7 mouse cellular contexts compared by ENCODE assay signal in the genomic region with DNA sequence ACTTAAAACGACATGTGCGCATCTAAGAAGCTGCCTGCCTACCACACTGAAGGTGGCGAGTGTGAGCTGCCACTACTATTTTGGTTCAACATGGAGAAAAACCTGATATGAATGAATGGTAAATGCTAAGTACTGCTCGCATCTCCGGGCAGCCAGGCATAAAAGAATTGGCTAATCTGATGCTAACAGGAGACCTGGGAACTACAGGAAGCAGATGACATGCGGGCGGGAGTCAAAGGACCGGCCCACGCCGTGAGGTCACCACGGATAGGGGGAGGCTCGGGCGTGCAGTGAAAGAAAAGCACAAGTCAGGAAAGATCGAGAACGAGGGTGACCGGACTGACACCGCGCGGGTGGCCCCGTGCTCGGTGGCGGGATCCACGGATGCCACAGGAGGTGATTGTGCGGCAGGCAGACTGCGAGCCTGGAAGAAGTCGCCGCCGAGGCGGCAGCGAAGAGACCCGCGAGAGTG. TPM values are rescaled to one million over a fixed set of nuclear protein-coding genes. Genes with fewer than 3 reads are reported as not detected.
A peak's percentile ranks its signal among the peaks of the same experiment; 100 is the strongest.
DNase-seq lines count a peak whose midpoint lies in the region; ATAC-seq and TF ChIP-seq lines count a peak whose summit lies in the region.

No protein-coding gene starts in this region.

- WGBS in hindbrain, postnatal 0 days: under 1% methylated on average over 32 of the region's 32 CpGs

- no peaks in the 10 kb centered on the region for H3K4me1 ChIP-seq in hindbrain, postnatal 0 days (ENCODE audit: insufficient read depth, low read length)

- H3K9ac ChIP-seq in hindbrain, postnatal 0 days (replicated peaks; ENCODE audit: low read length): peak overlapping the region; percentile 56

- ATAC-seq in hindbrain, postnatal 0 days: peak; percentile 62
- peak; percentile 81 for ATAC-seq in megakaryocyte progenitor cell, adult 5-6 weeks (replicated peaks; ENCODE audit: poor library complexity)

- TF ChIP-seq CTCF in hindbrain, postnatal 0 days (IDR thresholded peaks at IDR 0.05; ENCODE audit: low read depth): peak; percentile 49

- no peaks in the 10 kb centered on the region for H3K36me3 ChIP-seq in hindbrain, postnatal 0 days (ENCODE audit: insufficient read depth, low read length)

- intact Hi-C loops in left cerebral cortex, postnatal 14 days (cut with DNase I): loop anchor here (5.0 to 10.0 kb wide), 2 partner anchors 527 to 584 kb away; no protein-coding TSS in a partner anchor

- peak; percentile 75 to 87 for DNase-seq in adrenal gland, adult (ENCODE audit: inconsistent age in 2 of 2, low spot score in 1 of 2)
- DNase-seq in cerebellum, postnatal 36 days: peak; percentile 62 to 64
- peak; percentile 14 to 16 for DNase-seq in gastrocnemius, adult 8-10 months (ENCODE audit: low spot score in 2 of 2)
- DNase-seq in hindbrain, postnatal 0 days (ENCODE audit: low spot score): peak; percentile 48
- DNase-seq in left cerebral cortex, postnatal 14 days (ENCODE audit: low spot score in 2 of 2): peak; percentile 29 to 30
- peak; percentile 24 for DNase-seq in right cerebral cortex, postnatal 14 days

- H3K27ac ChIP-seq in hindbrain, postnatal 0 days: 0 out of 2 replicates have a peak overlapping the region, but pooled peaks have one; percentile 51

- peak overlapping the region; percentile 86 for H3K4me3 ChIP-seq in hindbrain, postnatal 0 days (ENCODE audit: low read length)

- H3K27me3 ChIP-seq in hindbrain, postnatal 0 days (ENCODE audit: insufficient read depth, low read length): no peaks in the 10 kb centered on the region

- peak overlapping the region; percentile 93 for H3K4me2 ChIP-seq in hindbrain, postnatal 0 days (ENCODE audit: low read depth, low read length)

- H3K9me3 ChIP-seq in hindbrain, postnatal 0 days (ENCODE audit: low read length): no peaks in the 10 kb centered on the region

RNA-seq across cellular contexts. Expression of a gene that starts 0.6 kb away (rescaled TPM):
- total RNA-seq in gastrocnemius, adult 8-10 months (2022): 1 to 10 TPM; 1.3 to 3.1 (median 1.8) TPM
- total RNA-seq in hindbrain, postnatal 0 days (2014; rRNA removed): 4.1 and 8.1 TPM in 2 replicates
- 4.3 and 5.1 TPM in 2 replicates for polyA plus RNA-seq in hindbrain, postnatal 0 days (2015; fragmentation: Nextera tagmentation; extraction: Ambion mirVana)
- 1 to 10 TPM; 5.3 to 7.0 TPM for total RNA-seq in left cerebral cortex, postnatal 14 days (2021)
- total RNA-seq in megakaryocyte progenitor cell, adult 5-6 weeks (2015): 7.0 and 9.1 TPM in 2 replicates
- 17.4 and 17.8 TPM in 2 replicates for total RNA-seq in megakaryocyte progenitor cell, adult 5-6 weeks (2017)

RNA-seq across cellular contexts. Expression of a gene that starts 34.1 kb away (rescaled TPM):
- total RNA-seq in gastrocnemius, adult 8-10 months (2022): under 1 TPM; 0.31 to 0.83 (median 0.48) TPM
- 1.9 and 2.5 TPM in 2 replicates for total RNA-seq in hindbrain, postnatal 0 days (2014; rRNA removed)
- polyA plus RNA-seq in hindbrain, postnatal 0 days (2015; fragmentation: Nextera tagmentation; extraction: Ambion mirVana): 2.4 and 2.7 TPM in 2 replicates
- 1 to 10 TPM; 1.8 to 1.9 TPM for total RNA-seq in left cerebral cortex, postnatal 14 days (2021)
- total RNA-seq in megakaryocyte progenitor cell, adult 5-6 weeks (2015): not detected in 2 replicates
- total RNA-seq in megakaryocyte progenitor cell, adult 5-6 weeks (2017): not detected in 2 replicates

Comparison
In these comparisons a context has a peak if more than half of its experiments do, and no peak if none do; other contexts are left out.
1. Peak in every context shown above with its lines: DNase-seq, ATAC-seq, H3K4me3 ChIP-seq and H3K27ac ChIP-seq.
2. DNase-seq: peak in every context shown above with its lines; median percentile 81 in adrenal gland, adult; 63 in cerebellum, postnatal 36 days; 48 in hindbrain, postnatal 0 days; 30 in left cerebral cortex, postnatal 14 days; 24 in right cerebral cortex, postnatal 14 days; 15 in gastrocnemius, adult 8-10 months.